Mouse (Mus musculus) left cerebral cortex, adult 6 months (tissue): ENCODE measurements around the gene Gm21292. TPM values are rescaled to one million over a fixed set of nuclear protein-coding genes. Genes with fewer than 3 reads are reported as not detected.

Experiments used
- long read RNA-seq, 2 experiments: library from polyadenylated mRNA; unstranded; transcript quantifications; one replicate each; pipeline ENCODE4 v2.0.0; 2019 to 2020
- polyA plus RNA-seq: library from polyadenylated mRNA; unstranded; fragments of <200 nt; fragmentation: Nextera tagmentation; gene quantifications from 2 replicates; pipeline ENCODE4 v1.2.3, GENCODE M21; 2021

The Gm21292 gene
- polyA plus RNA-seq, result not detected in 2 replicates
- long read RNA-seq, experiment 1, result 0 reads
- long read RNA-seq, experiment 2, result 0 reads

DNA sequence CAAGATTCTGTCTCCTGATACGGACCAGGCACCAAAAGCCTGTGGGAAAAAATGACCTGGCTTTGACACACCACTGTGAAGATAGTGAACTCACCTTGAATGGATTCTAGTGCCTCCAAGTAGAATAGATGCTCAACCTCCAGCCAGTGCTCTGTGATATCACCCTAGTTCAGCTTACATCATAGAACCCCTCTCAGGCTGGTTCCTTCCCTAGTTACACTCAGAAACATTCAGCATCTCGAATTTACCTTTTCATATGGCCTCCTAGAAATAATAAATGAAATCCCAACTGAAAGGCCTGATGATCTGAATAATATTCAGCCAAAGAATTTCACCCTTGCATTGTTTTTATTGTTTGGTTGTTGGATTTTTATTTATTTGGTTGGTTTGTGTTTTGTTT lies at the start of gene Gm21292:
Gm21292 (minus strand) TSS at position 101 of the 400 bp plus-strand sequence.

Other genes starting within 250 kb of the Gm21292 start
- not detected in 2 replicates for gene Gm21721, start 68.3 kb upstream of the Gm21292 start, polyA plus RNA-seq
- not detected in 2 replicates for gene Gm21812, start 213.3 kb upstream of the Gm21292 start, polyA plus RNA-seq